Mouse (Mus musculus): ENCODE measurements around the gene Tmem37. TPM values are rescaled to one million over a fixed set of nuclear protein-coding genes. Genes with fewer than 3 reads are reported as not detected.

The Tmem37 gene
- total and polyA plus RNA-seq, 2 experiments from 2014 or later: 6.8 to 7.8 TPM

GRCm38 (mm10) chr1:120044584-120044983, 29.3 kb downstream of the Tmem37 start:
- 70% methylated on average over 16 of the region's 16 CpGs for WGBS
- H3K9ac ChIP-seq (replicated peaks; ENCODE audit: low read depth, low read length): no peak overlapping the region
- no peak overlapping the region for H3K4me2 ChIP-seq (ENCODE audit: low read depth, low read length)
- no peak overlapping the region for H3K4me3 ChIP-seq (ENCODE audit: low read depth, low read length)
- no peaks in the 10 kb centered on the region for H3K27me3 ChIP-seq (ENCODE audit: control insufficient read depth, insufficient read depth, low read length)
- DNase-seq (ENCODE audit: low spot score) (no peak), ATAC-seq (ENCODE audit: insufficient read depth, low read depth) (no peak)
- H3K27ac ChIP-seq (ENCODE audit: low read depth): no peak overlapping the region
- no peaks in the 10 kb centered on the region for H3K36me3 ChIP-seq (replicated peaks; ENCODE audit: control insufficient read depth, insufficient read depth, low read length)
- H3K4me1 ChIP-seq (ENCODE audit: control insufficient read depth, insufficient read depth): no peaks in the 10 kb centered on the region
- TF ChIP-seq EP300 (IDR thresholded peaks at IDR 0.05; ENCODE audit: low read depth) (no peak), CTCF (IDR thresholded peaks at IDR 0.05; ENCODE audit: low read depth) (no peak)
- no peaks in the 10 kb centered on the region for H3K9me3 ChIP-seq (replicated peaks; ENCODE audit: control insufficient read depth, low read length)

DNA sequence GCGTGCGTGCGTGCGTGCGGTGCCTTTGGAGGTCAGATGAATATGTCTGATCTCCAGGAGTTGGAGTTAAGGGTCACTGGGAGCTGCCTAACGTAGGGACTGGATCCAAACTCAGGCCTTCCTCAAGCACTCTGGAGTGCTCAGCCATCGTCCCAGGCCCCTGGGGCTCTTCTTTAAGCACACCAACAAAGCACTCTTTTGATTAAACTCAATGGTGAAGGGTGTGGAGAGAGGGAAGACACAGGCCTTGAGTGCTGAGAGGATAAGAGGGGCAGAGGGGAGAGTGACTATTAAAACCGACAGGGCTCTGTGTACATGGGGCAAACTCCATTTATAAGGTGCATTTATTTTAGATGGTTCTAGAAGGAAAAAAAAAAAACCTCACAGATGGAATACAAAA, 31.5 kb downstream of the Tmem37 start:
- 78% methylated on average over 8 of the region's 8 CpGs for WGBS
- Histone ChIP-seq H3K27ac (ENCODE audit: low read depth) (no peak overlapping the region), H3K4me2 (ENCODE audit: low read depth, low read length) (no peak overlapping the region), H3K36me3 (replicated peaks; ENCODE audit: control insufficient read depth, insufficient read depth, low read length) (no peaks in the 10 kb centered on the region), H3K9me3 (replicated peaks; ENCODE audit: control insufficient read depth, low read length) (no peaks in the 10 kb centered on the region), H3K4me1 (ENCODE audit: control insufficient read depth, insufficient read depth) (no peaks in the 10 kb centered on the region), H3K4me3 (ENCODE audit: low read depth, low read length) (no peak overlapping the region), H3K27me3 (ENCODE audit: control insufficient read depth, insufficient read depth, low read length) (no peaks in the 10 kb centered on the region), H3K9ac (replicated peaks; ENCODE audit: low read depth, low read length) (no peak overlapping the region)
- ATAC-seq (ENCODE audit: insufficient read depth, low read depth): no peak
- no peak for DNase-seq (ENCODE audit: low spot score)
- TF ChIP-seq CTCF (IDR thresholded peaks at IDR 0.05; ENCODE audit: low read depth) (no peak), EP300 (IDR thresholded peaks at IDR 0.05; ENCODE audit: low read depth) (no peak)

DNA sequence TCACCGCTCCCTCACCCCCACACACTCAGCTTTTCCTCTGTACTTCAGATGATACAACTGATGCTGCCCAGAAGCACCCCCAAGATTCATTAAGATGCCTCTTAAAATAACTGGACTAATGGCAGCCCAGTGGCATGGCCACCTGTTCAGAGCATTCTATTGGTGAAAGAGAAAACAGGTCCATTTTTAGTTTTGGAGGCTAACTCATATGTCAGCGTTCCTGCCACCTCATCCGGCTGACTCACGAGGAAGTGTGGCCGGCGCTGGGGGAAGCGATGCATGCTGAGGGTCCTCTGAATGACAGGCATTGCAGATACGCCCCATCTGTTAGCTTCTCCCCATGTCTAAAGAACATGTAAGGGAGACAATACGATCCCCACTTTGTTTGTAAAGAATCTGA, 35.3 kb downstream of the Tmem37 start:
- Histone ChIP-seq H3K27me3 (ENCODE audit: control insufficient read depth, insufficient read depth, low read length) (no peaks in the 10 kb centered on the region), H3K4me2 (ENCODE audit: low read depth, low read length) (no peak overlapping the region), H3K36me3 (replicated peaks; ENCODE audit: control insufficient read depth, insufficient read depth, low read length) (no peaks in the 10 kb centered on the region), H3K4me3 (ENCODE audit: low read depth, low read length) (no peak overlapping the region), H3K4me1 (ENCODE audit: control insufficient read depth, insufficient read depth) (no peaks in the 10 kb centered on the region), H3K27ac (ENCODE audit: low read depth) (no peak overlapping the region), H3K9me3 (replicated peaks; ENCODE audit: control insufficient read depth, low read length) (no peaks in the 10 kb centered on the region), H3K9ac (replicated peaks; ENCODE audit: low read depth, low read length) (no peak overlapping the region)
- WGBS: 74% methylated on average over 9 of the region's 9 CpGs
- ATAC-seq (ENCODE audit: insufficient read depth, low read depth) (no peak), DNase-seq (ENCODE audit: low spot score) (no peak)
- no peak for TF ChIP-seq CTCF (IDR thresholded peaks at IDR 0.05; ENCODE audit: low read depth)
- TF ChIP-seq EP300 (IDR thresholded peaks at IDR 0.05; ENCODE audit: low read depth): no peak

- no peaks in the 10 kb centered on the region for H3K9me3 ChIP-seq (replicated peaks; ENCODE audit: control insufficient read depth, low read length)
- H3K36me3 ChIP-seq (replicated peaks; ENCODE audit: control insufficient read depth, insufficient read depth, low read length): no peaks in the 10 kb centered on the region
- peak; percentile 55 for ATAC-seq (ENCODE audit: insufficient read depth, low read depth)
- no peak for TF ChIP-seq CTCF (IDR thresholded peaks at IDR 0.05; ENCODE audit: low read depth)
- no peak for TF ChIP-seq EP300 (IDR thresholded peaks at IDR 0.05; ENCODE audit: low read depth)
- H3K9ac ChIP-seq (replicated peaks; ENCODE audit: low read depth, low read length): no peak overlapping the region
- no peak overlapping the region for H3K4me2 ChIP-seq (ENCODE audit: low read depth, low read length)
- H3K27ac ChIP-seq (ENCODE audit: low read depth): no peak overlapping the region
- peak; percentile 43 for DNase-seq (ENCODE audit: low spot score)
- no peaks in the 10 kb centered on the region for H3K4me1 ChIP-seq (ENCODE audit: control insufficient read depth, insufficient read depth)
- no peak overlapping the region for H3K4me3 ChIP-seq (ENCODE audit: low read depth, low read length)
- H3K27me3 ChIP-seq (ENCODE audit: control insufficient read depth, insufficient read depth, low read length): no peaks in the 10 kb centered on the region
- WGBS: 41% methylated on average over 9 of the region's 9 CpGs
Observed at GRCm38 (mm10) chr1:120037021-120037683, 36.7 kb downstream of the Tmem37 start.

GRCm38 (mm10) chr1:120035456-120036034, 38.3 kb downstream of the Tmem37 start:
- Histone ChIP-seq H3K27me3 (ENCODE audit: control insufficient read depth, insufficient read depth, low read length) (no peaks in the 10 kb centered on the region), H3K9me3 (replicated peaks; ENCODE audit: control insufficient read depth, low read length) (no peaks in the 10 kb centered on the region), H3K27ac (ENCODE audit: low read depth) (no peak overlapping the region), H3K9ac (replicated peaks; ENCODE audit: low read depth, low read length) (no peak overlapping the region), H3K4me2 (ENCODE audit: low read depth, low read length) (no peak overlapping the region), H3K4me1 (ENCODE audit: control insufficient read depth, insufficient read depth) (no peaks in the 10 kb centered on the region), H3K4me3 (ENCODE audit: low read depth, low read length) (no peak overlapping the region), H3K36me3 (replicated peaks; ENCODE audit: control insufficient read depth, insufficient read depth, low read length) (no peaks in the 10 kb centered on the region)
- DNase-seq (ENCODE audit: low spot score): no peak
- ATAC-seq (ENCODE audit: insufficient read depth, low read depth): no peak
- TF ChIP-seq CTCF (IDR thresholded peaks at IDR 0.05; ENCODE audit: low read depth): no peak
- no peak for TF ChIP-seq EP300 (IDR thresholded peaks at IDR 0.05; ENCODE audit: low read depth)
- WGBS: 79% methylated on average over 7 of the region's 7 CpGs

- Histone ChIP-seq H3K9ac (replicated peaks; ENCODE audit: low read depth, low read length) (no peak overlapping the region), H3K9me3 (replicated peaks; ENCODE audit: control insufficient read depth, low read length) (no peaks in the 10 kb centered on the region), H3K4me2 (ENCODE audit: low read depth, low read length) (no peak overlapping the region), H3K4me1 (ENCODE audit: control insufficient read depth, insufficient read depth) (no peaks in the 10 kb centered on the region), H3K27me3 (ENCODE audit: control insufficient read depth, insufficient read depth, low read length) (no peaks in the 10 kb centered on the region), H3K4me3 (ENCODE audit: low read depth, low read length) (no peak overlapping the region), H3K36me3 (replicated peaks; ENCODE audit: control insufficient read depth, insufficient read depth, low read length) (no peaks in the 10 kb centered on the region), H3K27ac (ENCODE audit: low read depth) (no peak overlapping the region)
- ATAC-seq (ENCODE audit: insufficient read depth, low read depth) (no peak), DNase-seq (ENCODE audit: low spot score) (no peak)
- TF ChIP-seq CTCF (IDR thresholded peaks at IDR 0.05; ENCODE audit: low read depth) (no peak), EP300 (IDR thresholded peaks at IDR 0.05; ENCODE audit: low read depth) (no peak)
- WGBS: 32% methylated on average over 1 of the region's 1 CpGs
Observed at GRCm38 (mm10) chr1:120034793-120035192, 39.1 kb downstream of the Tmem37 start.
